Mouse (Mus musculus) gastrocnemius, postnatal 36 days (tissue): ENCODE data around the gene Mrps23. TPM values are rescaled to one million over a fixed set of nuclear protein-coding genes. Genes with fewer than 3 reads are reported as not detected.

Experiments
- DNase-seq, 2 experiments: peaks; one replicate each; pipeline ENCODE4 v3.0.0; 2022
- intact Hi-C: fragments of 180-260 bp; cut with DNase I; formaldehyde crosslinking; loops from one replicate; pipeline ENCODE4 v1.15.1; 2025
- total RNA-seq, 2 experiments: library from RNA; stranded (reverse); gene quantifications; 2 replicates each; pipeline ENCODE4 v1.2.3; 2021

The Mrps23 gene
- total RNA-seq, 2 experiments from 2014 or later, result 123 to 140 TPM

- DNase-seq, result peak; percentile 56 to 59
- intact Hi-C loops, result loop anchor here (10.0 kb wide), 1 partner anchor 319 kb away; no protein-coding TSS in a partner anchor
These were observed 31.3 kb downstream of the Mrps23 start for GRCm38 (mm10) chr11:88235221-88236203.

- intact Hi-C loops, result no loop called here
These were observed 36.1 kb downstream of the Mrps23 start for GRCm38 (mm10) chr11:88240275-88240674.

GRCm38 (mm10) chr11:88240736-88241353 is 36.7 kb downstream of the Mrps23 start:
- intact Hi-C loops, result no loop called here
- DNase-seq, result no peak

More at GRCm38 (mm10) chr11:88240275-88240674, 36.1 kb downstream of the Mrps23 start:
- no peak for DNase-seq

- DNase-seq, result no peak
These were observed 37.5 kb downstream of the Mrps23 start for GRCm38 (mm10) chr11:88241468-88242301.

GRCm38 (mm10) chr11:88245581-88246170 is 41.5 kb downstream of the Mrps23 start:
- no peak for DNase-seq
- intact Hi-C loops, result no loop called here

More at GRCm38 (mm10) chr11:88241468-88242301, 37.5 kb downstream of the Mrps23 start:
- intact Hi-C loops, result no loop called here

- intact Hi-C loops, result no loop called here
- DNase-seq, result peak in 1 of 2 experiments; percentile 30
These were observed 44.4 kb downstream of the Mrps23 start for GRCm38 (mm10) chr11:88248636-88249035.

- DNase-seq, result no peak
- intact Hi-C loops, result loop anchor here (5.0 to 10.0 kb wide), 3 partner anchors 164 to 572 kb away; no protein-coding TSS in a partner anchor
These were observed 46.4 kb downstream of the Mrps23 start for GRCm38 (mm10) chr11:88250568-88250967.

GRCm38 (mm10) chr11:88251295-88251694 is 47.1 kb downstream of the Mrps23 start:
- no peak for DNase-seq
- intact Hi-C loops, result loop anchor here (5.0 to 10.0 kb wide), 3 partner anchors 164 to 571 kb away; no protein-coding TSS in a partner anchor

- peak; percentile 79 to 83 for DNase-seq
- intact Hi-C loops, result loop anchor here (5.0 to 10.0 kb wide), 3 partner anchors 163 to 570 kb away; no protein-coding TSS in a partner anchor
These were observed 48.0 kb downstream of the Mrps23 start for GRCm38 (mm10) chr11:88251972-88252766.

- peak; percentile 26 to 36 for DNase-seq
- intact Hi-C loops, result loop anchor here (5.0 to 10.0 kb wide), 3 partner anchors 162 to 569 kb away; no protein-coding TSS in a partner anchor
These were observed 48.8 kb downstream of the Mrps23 start for GRCm38 (mm10) chr11:88252767-88253513.

GRCm38 (mm10) chr11:88253514-88254167 is 49.5 kb downstream of the Mrps23 start:
- no peak for DNase-seq
- intact Hi-C loops, result loop anchor here (5.0 to 10.0 kb wide), 3 partner anchors 161 to 569 kb away; no protein-coding TSS in a partner anchor

GRCm38 (mm10) chr11:88257700-88258099 is 53.5 kb downstream of the Mrps23 start:
- DNase-seq, result no peak
- intact Hi-C loops, result loop anchor here (10.0 kb wide), 1 partner anchor 157 kb away; no protein-coding TSS in a partner anchor

- intact Hi-C loops, result loop anchor here (10.0 kb wide), 1 partner anchor 157 kb away; no protein-coding TSS in a partner anchor
- DNase-seq, result no peak
These were observed 54.0 kb downstream of the Mrps23 start for GRCm38 (mm10) chr11:88258212-88258611.

- intact Hi-C loops, result no loop called here
- DNase-seq, result no peak
These were observed 56.3 kb downstream of the Mrps23 start for GRCm38 (mm10) chr11:88260463-88260862.
